Mouse (Mus musculus) liver, postnatal 0 days (tissue): ENCODE data around the gene AY074887.

Experiments used
- CTCF ChIP-seq: sonication (generic); IDR thresholded peaks from 2 replicates; pipeline ENCODE4 v1.5.1; 2016; ENCODE audit warnings: antibody characterized with exemption, low read depth
- EP300 ChIP-seq: IDR thresholded peaks from 2 replicates; pipeline ENCODE4 v1.6.1; 2016; ENCODE audit warnings: antibody characterized with exemption, low read depth, mild to moderate bottlenecking

GRCm38 (mm10) chr9:54918781-54919180 lies 32.0 kb downstream of the AY074887 start:
- TF ChIP-seq CTCF: no peak
- TF ChIP-seq EP300: no peak
